9 mouse cellular contexts compared by ENCODE assay signal in the genomic region with DNA sequence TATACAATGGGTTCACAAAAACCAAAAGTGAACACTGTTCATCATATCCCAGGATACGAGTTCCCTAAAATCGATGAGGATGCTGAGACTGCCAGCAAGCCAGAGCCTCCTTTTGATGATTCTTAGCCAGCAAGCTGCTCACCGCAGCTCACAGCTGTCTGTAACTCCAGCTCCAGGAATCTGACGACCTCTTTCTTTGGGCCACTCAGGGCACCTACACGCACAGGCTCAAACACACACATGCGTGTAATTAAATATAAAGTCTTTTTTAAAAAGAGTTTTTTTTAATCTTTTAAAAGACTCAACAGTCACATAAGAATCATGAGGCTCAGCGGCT.
A peak's percentile ranks its signal among the peaks of the same experiment; 100 is the strongest.
DNase-seq lines count a peak whose midpoint lies in the region; ATAC-seq lines count a peak whose summit lies in the region.
"Had no signal": no experiment of that assay in that cellular context is flagged by ENCODE, and none has a peak within 500 bp of the region (broad histone marks: within the 10 kb centered on the region; RNA-seq: fewer than 3 reads in every experiment).

No protein-coding gene starts in this region.

- peak overlapping the region; percentile 57 for H3K4me3 ChIP-seq in forebrain, embryonic 10.5 days
- no peak overlapping the region; the same call in 1 of the 2 replicates for H3K4me3 ChIP-seq in forebrain, embryonic 16.5 days (replicated peaks; ENCODE audit: low read length)
- H3K4me3 ChIP-seq in megakaryocyte, embryonic 14.5 days (replicated peaks): peak overlapping the region; percentile 97
- H3K4me3 ChIP-seq in limb, embryonic 13.5 days: peak overlapping the region; percentile 48
- peak overlapping the region; percentile 35 for H3K4me3 ChIP-seq in stomach, embryonic 14.5 days (ENCODE audit: low read depth, low read length)

- peaks cover 15% of the 10 kb centered on the region for H3K4me1 ChIP-seq in forebrain, embryonic 10.5 days
- H3K4me1 ChIP-seq in forebrain, embryonic 16.5 days (replicated peaks; ENCODE audit: control insufficient read depth, insufficient read depth, low read length): peaks cover 8% of the 10 kb centered on the region
- H3K4me1 ChIP-seq in megakaryocyte, embryonic 14.5 days: peaks cover 53% of the 10 kb centered on the region
- peaks cover 14% of the 10 kb centered on the region for H3K4me1 ChIP-seq in limb, embryonic 13.5 days
- H3K4me1 ChIP-seq in stomach, embryonic 14.5 days (ENCODE audit: control insufficient read depth, insufficient read depth, low read length): peaks cover 7% of the 10 kb centered on the region; the same call in 1 of the 2 replicates

- DNase-seq in forebrain, embryonic 10.5 days (ENCODE audit: extremely low spot score, low spot score): no peak
- no peak for DNase-seq in adrenal gland, postnatal 14 days
- DNase-seq: layer of hippocampus, postnatal 36 days had no signal

- no peak overlapping the region for H3K27ac ChIP-seq in forebrain, embryonic 10.5 days
- H3K27ac ChIP-seq in forebrain, embryonic 16.5 days (ENCODE audit: low read length): no peak overlapping the region
- H3K27ac ChIP-seq in limb, embryonic 13.5 days: no peak overlapping the region
- H3K27ac ChIP-seq in stomach, embryonic 14.5 days (ENCODE audit: low read length): peak overlapping the region; percentile 16; the same call in 1 of the 2 replicates

- peaks cover 19% of the 10 kb centered on the region for H3K27me3 ChIP-seq in forebrain, embryonic 10.5 days (ENCODE audit: poor library complexity, severe bottlenecking)
- H3K27me3 ChIP-seq in forebrain, embryonic 16.5 days (replicated peaks; ENCODE audit: control insufficient read depth, insufficient read depth, low read length): no peaks in the 10 kb centered on the region
- H3K27me3 ChIP-seq in megakaryocyte, embryonic 14.5 days (replicated peaks): no peaks in the 10 kb centered on the region
- H3K27me3 ChIP-seq in limb, embryonic 13.5 days: peaks cover 3% of the 10 kb centered on the region; the same call in 1 of the 2 replicates
- H3K27me3 ChIP-seq in stomach, embryonic 14.5 days (ENCODE audit: control insufficient read depth, insufficient read depth, low read length): no peaks in the 10 kb centered on the region

- H3K4me2 ChIP-seq in forebrain, embryonic 16.5 days (ENCODE audit: low read length): no peak overlapping the region; the same call in 1 of the 2 replicates
- peak overlapping the region; percentile 85 for H3K4me2 ChIP-seq in limb, embryonic 13.5 days (replicated peaks)
- H3K4me2 ChIP-seq in stomach, embryonic 14.5 days (replicated peaks; ENCODE audit: low read depth, low read length): peak overlapping the region; percentile 84

- no peaks in the 10 kb centered on the region for H3K9me3 ChIP-seq in forebrain, embryonic 10.5 days
- H3K9me3 ChIP-seq in forebrain, embryonic 16.5 days (ENCODE audit: control insufficient read depth, low read length): no peaks in the 10 kb centered on the region
- H3K9me3 ChIP-seq in megakaryocyte, embryonic 14.5 days: no peaks in the 10 kb centered on the region
- H3K9me3 ChIP-seq in limb, embryonic 13.5 days: no peaks in the 10 kb centered on the region
- H3K9me3 ChIP-seq in stomach, embryonic 14.5 days (ENCODE audit: control insufficient read depth, low read depth, low read length): no peaks in the 10 kb centered on the region

- H3K36me3 ChIP-seq in forebrain, embryonic 10.5 days (replicated peaks): no peaks in the 10 kb centered on the region
- H3K36me3 ChIP-seq in forebrain, embryonic 16.5 days (ENCODE audit: control insufficient read depth, insufficient read depth): no peaks in the 10 kb centered on the region
- peaks cover 3% of the 10 kb centered on the region for H3K36me3 ChIP-seq in megakaryocyte, embryonic 14.5 days (replicated peaks; ENCODE audit: low read length)
- no peaks in the 10 kb centered on the region for H3K36me3 ChIP-seq in limb, embryonic 13.5 days
- H3K36me3 ChIP-seq in stomach, embryonic 14.5 days (ENCODE audit: control insufficient read depth, insufficient read depth, low read length): no peaks in the 10 kb centered on the region

- ATAC-seq in forebrain, embryonic 16.5 days: no peak
- no peak for ATAC-seq in megakaryocyte, adult 5-6 weeks (ENCODE audit: poor library complexity, severe bottlenecking)
- ATAC-seq in limb, embryonic 13.5 days (ENCODE audit: low FRiP score, low read depth): no peak
- ATAC-seq in stomach, embryonic 14.5 days (ENCODE audit: insufficient number of reproducible peaks, insufficient read depth, low FRiP score, low read depth): no peak
- no peak for ATAC-seq in CD4-positive, CD25-positive, alpha-beta regulatory T cell, adult 4 months

- WGBS in forebrain, embryonic 10.5 days: 51% methylated on average over 7 of the region's 7 CpGs
- 45% methylated on average over 7 of the region's 7 CpGs for WGBS in forebrain, embryonic 16.5 days
- WGBS in limb, embryonic 13.5 days: 28% methylated on average over 7 of the region's 7 CpGs
- whole genome bisulfite sequencing in stomach, embryonic 14.5 days: 40% methylated on average over 7 of the region's 7 CpGs

- H3K9ac ChIP-seq in forebrain, embryonic 16.5 days (replicated peaks; ENCODE audit: low read depth, low read length): no peak overlapping the region
- no peak overlapping the region for H3K9ac ChIP-seq in limb, embryonic 13.5 days
- no peak overlapping the region for H3K9ac ChIP-seq in stomach, embryonic 14.5 days (replicated peaks; ENCODE audit: low read depth, low read length)
